Mouse (Mus musculus) forebrain, postnatal 0 days (tissue): Measurements from ENCODE around the gene Clec4a3. TPM values are rescaled to one million over a fixed set of nuclear protein-coding genes. Genes with fewer than 3 reads are reported as not detected.

Experiments
- ATAC-seq: fragments of 200-750 bp; cut with Nextera tagmentation; 2 replicates; pipeline ENCODE4 v1.8.0; 2017; ENCODE audit warnings: mild to moderate bottlenecking, moderate library complexity
- DNase-seq: peaks from one replicate; pipeline ENCODE4 v3.0.0-alpha.2; 2015
- H3K27ac ChIP-seq: fragments of 300-500 bp; sonication (generic); 2 replicates; pipeline ENCODE4 v1.5.1; 2014; ENCODE audit warnings: low read depth, mild to moderate bottlenecking, antibody characterized with exemption, low read length, moderate library complexity, mixed read lengths
- H3K27me3 ChIP-seq: fragments of 300-500 bp; sonication (generic); 2 replicates; pipeline ENCODE4 v1.6.1; 2014; ENCODE audit warnings: mild to moderate bottlenecking, low read length, mixed read lengths; ENCODE audit not compliant: insufficient read depth
- H3K36me3 ChIP-seq: fragments of 300-500 bp; sonication (generic); 2 replicates; pipeline ENCODE4 v1.6.1; 2014; ENCODE audit warnings: mild to moderate bottlenecking, moderate library complexity; ENCODE audit not compliant: insufficient read depth
- H3K4me1 ChIP-seq: fragments of 300-500 bp; sonication (generic); 2 replicates; pipeline ENCODE4 v1.6.1; 2014; ENCODE audit warnings: antibody characterized with exemption; ENCODE audit not compliant: insufficient read depth
- H3K4me2 ChIP-seq: fragments of 300-500 bp; sonication (generic); 2 replicates; pipeline ENCODE4 v1.6.1; 2014; ENCODE audit warnings: low read depth, mild to moderate bottlenecking, moderate library complexity
- H3K4me3 ChIP-seq: fragments of 300-500 bp; sonication (generic); 2 replicates; pipeline ENCODE4 v1.5.1; 2014; ENCODE audit warnings: low read depth, low read length, mixed read lengths
- H3K9ac ChIP-seq: fragments of 300-500 bp; sonication (generic); 2 replicates; pipeline ENCODE4 v1.6.1; 2014; ENCODE audit warnings: mild to moderate bottlenecking
- H3K9me3 ChIP-seq: fragments of 300-500 bp; sonication (generic); 2 replicates; pipeline ENCODE4 v1.6.1; 2016; ENCODE audit warnings: low read length
- CTCF ChIP-seq: sonication (generic); IDR thresholded peaks from 2 replicates; pipeline ENCODE4 v1.5.1; 2016; ENCODE audit warnings: antibody characterized with exemption, control low read depth, low read depth
- WGBS: fragments of 180-500 bp; shearing (Covaris S2); extraction: QIAGEN DNeasy Blood & Tissue Kit; methylation state at CpG from one replicate; pipeline ENCODE4 v1.1.7; 2014; 5-methylcytosine and 5-hydroxymethylcytosine counted together
- polyA plus RNA-seq: library from polyadenylated mRNA; unstranded; fragments of >200 nt; fragmentation: Nextera tagmentation; extraction: Ambion mirVana; gene quantifications from 2 replicates; pipeline ENCODE4 v1.2.1, GENCODE M21; 2015
- total RNA-seq: library from RNA; depleted of rRNA; stranded (reverse); fragments of >200 nt; gene quantifications from 2 replicates; pipeline ENCODE4 v1.2.3, GENCODE M21; 2014; rRNA removed

Gene Clec4a3
- total RNA-seq, result 0.38 and 0.57 TPM in 2 replicates
- 1.1 and 1.5 TPM in 2 replicates for polyA plus RNA-seq

GRCm38 (mm10) chr6:122952401-122952800 lies at the start of gene Clec4a3:
TSS of gene Clec4a3 (plus strand) at chr6:122952515.
- H3K4me2 ChIP-seq, result no peak within 1 kb of the TSS
- DNase-seq (no peak), ATAC-seq (no peak)
- H3K27me3 ChIP-seq, result no peaks in the 10 kb centered on the region
- H3K36me3 ChIP-seq, result no peaks in the 10 kb centered on the region
- H3K4me3 ChIP-seq, result no peak within 1 kb of the TSS
- H3K4me1 ChIP-seq, result no peaks in the 10 kb centered on the region
- no peak for TF ChIP-seq CTCF
- H3K27ac ChIP-seq, result no peak within 1 kb of the TSS
- H3K9me3 ChIP-seq, result no peaks in the 10 kb centered on the region
- no peak within 1 kb of the TSS for H3K9ac ChIP-seq
- 88% methylated on average over 8 of the region's 8 CpGs for WGBS

GRCm38 (mm10) chr6:122919922-122920321 lies 32.4 kb upstream of the Clec4a3 start:
- WGBS, result 84% methylated on average over 4 of the region's 4 CpGs
- no peak overlapping the region for H3K4me2 ChIP-seq
- DNase-seq, result no peak
- no peaks in the 10 kb centered on the region for H3K4me1 ChIP-seq
- no peak for TF ChIP-seq CTCF
- no peak overlapping the region for H3K4me3 ChIP-seq
- H3K36me3 ChIP-seq, result no peaks in the 10 kb centered on the region
- H3K27ac ChIP-seq, result no peak overlapping the region
- H3K27me3 ChIP-seq, result no peaks in the 10 kb centered on the region
- no peak overlapping the region for H3K9ac ChIP-seq
- no peaks in the 10 kb centered on the region for H3K9me3 ChIP-seq
- no peak for ATAC-seq

DNA sequence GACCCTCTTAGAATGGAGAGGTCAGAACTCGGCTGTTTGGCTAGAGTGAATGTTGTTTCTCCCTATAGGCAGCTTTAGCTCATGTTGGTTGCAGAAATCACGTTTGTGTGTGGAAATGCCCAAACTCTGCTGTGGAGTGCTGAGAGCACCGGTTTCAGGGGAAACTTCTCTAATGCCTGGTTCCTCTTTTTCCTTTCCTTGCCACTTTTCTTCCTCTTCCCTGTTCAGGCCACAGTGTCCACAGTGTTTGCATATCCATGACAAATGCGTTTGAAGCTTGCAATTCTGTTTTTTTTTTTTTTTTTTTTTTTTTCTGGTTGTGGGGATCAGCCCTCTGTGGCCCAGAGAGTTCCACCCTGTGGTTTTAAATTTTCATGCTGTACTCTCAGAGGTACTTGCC lies 30.9 kb upstream of the Clec4a3 start, which contains the start of gene Clec4a1:
Clec4a1 (plus strand) TSS at position 398 of the 400 bp plus-strand sequence.
- no peak within 1 kb of the TSS for H3K4me3 ChIP-seq
- H3K27ac ChIP-seq, result no peak within 1 kb of the TSS
- DNase-seq (no peak), ATAC-seq (no peak)
- no peaks in the 10 kb centered on the region for H3K4me1 ChIP-seq
- no peaks in the 10 kb centered on the region for H3K9me3 ChIP-seq
- H3K9ac ChIP-seq, result no peak within 1 kb of the TSS
- WGBS, result 66% methylated on average over 4 of the region's 4 CpGs
- H3K4me2 ChIP-seq, result no peak within 1 kb of the TSS
- H3K36me3 ChIP-seq, result no peaks in the 10 kb centered on the region
- no peak for TF ChIP-seq CTCF
- no peaks in the 10 kb centered on the region for H3K27me3 ChIP-seq

GRCm38 (mm10) chr6:122934845-122935244 lies 17.5 kb upstream of the Clec4a3 start:
- WGBS, result 86% methylated on average over 3 of the region's 3 CpGs

DNA sequence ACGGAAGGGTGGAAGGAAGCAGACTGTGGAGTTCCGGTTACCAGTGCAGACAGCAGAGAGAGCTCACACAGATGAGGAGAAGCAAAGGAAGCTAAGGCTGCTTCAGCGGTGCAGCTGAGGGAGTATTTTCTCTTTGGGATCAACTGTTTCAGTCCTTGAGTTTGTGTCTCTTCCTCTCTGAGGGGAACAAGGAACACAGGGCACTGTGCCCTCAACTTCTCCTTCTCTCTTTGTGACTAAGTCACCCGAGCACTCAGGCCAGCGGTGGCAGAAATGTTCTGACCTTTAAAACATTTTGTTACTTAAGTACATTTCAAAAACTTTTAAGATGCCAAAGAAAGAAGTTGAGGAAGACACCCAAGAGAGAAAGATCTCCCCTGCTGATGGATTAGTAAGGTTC lies 12.7 kb upstream of the Clec4a3 start:
- Histone ChIP-seq H3K4me2 (no peak overlapping the region), H3K4me3 (no peak overlapping the region), H3K9me3 (no peaks in the 10 kb centered on the region), H3K27ac (no peak overlapping the region), H3K9ac (no peak overlapping the region), H3K27me3 (no peaks in the 10 kb centered on the region), H3K4me1 (no peaks in the 10 kb centered on the region), H3K36me3 (no peaks in the 10 kb centered on the region)
- 84% methylated on average over 5 of the region's 5 CpGs for WGBS
- TF ChIP-seq CTCF, result no peak
- DNase-seq (no peak), ATAC-seq (no peak)

More at GRCm38 (mm10) chr6:122934845-122935244, 17.5 kb upstream of the Clec4a3 start:
- TF ChIP-seq CTCF, result no peak
- Histone ChIP-seq H3K4me3 (no peak overlapping the region), H3K27ac (no peak overlapping the region), H3K4me1 (no peaks in the 10 kb centered on the region), H3K4me2 (no peak overlapping the region), H3K36me3 (no peaks in the 10 kb centered on the region), H3K9ac (no peak overlapping the region), H3K9me3 (no peaks in the 10 kb centered on the region), H3K27me3 (no peaks in the 10 kb centered on the region)
- DNase-seq (no peak), ATAC-seq (no peak)

DNA sequence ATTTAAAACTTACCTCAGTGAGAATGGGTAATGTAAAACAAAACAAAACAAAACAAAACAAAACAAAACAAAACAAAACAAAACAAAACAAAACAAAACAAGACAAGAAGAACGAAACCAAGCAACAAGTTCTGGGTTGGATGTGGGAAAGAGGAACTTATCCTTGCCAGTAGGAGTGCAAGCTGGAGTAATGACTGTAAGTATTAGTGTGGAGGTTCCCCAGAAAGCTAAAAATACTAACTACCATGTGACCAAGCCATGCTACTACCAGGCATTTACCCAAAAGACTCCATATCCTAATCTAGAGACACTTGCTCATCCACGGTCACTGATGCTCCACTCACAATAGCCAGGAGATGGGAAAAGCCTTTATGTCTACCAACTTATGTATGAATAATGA lies 5.6 kb upstream of the Clec4a3 start:
- no peak for DNase-seq
- Histone ChIP-seq H3K9ac (no peak overlapping the region), H3K4me1 (no peaks in the 10 kb centered on the region), H3K4me3 (no peak overlapping the region), H3K27ac (no peak overlapping the region), H3K9me3 (no peaks in the 10 kb centered on the region), H3K27me3 (no peaks in the 10 kb centered on the region), H3K4me2 (no peak overlapping the region), H3K36me3 (no peaks in the 10 kb centered on the region)
- 92% methylated on average over 2 of the region's 2 CpGs for WGBS
- TF ChIP-seq CTCF, result no peak
- ATAC-seq, result no peak

DNA sequence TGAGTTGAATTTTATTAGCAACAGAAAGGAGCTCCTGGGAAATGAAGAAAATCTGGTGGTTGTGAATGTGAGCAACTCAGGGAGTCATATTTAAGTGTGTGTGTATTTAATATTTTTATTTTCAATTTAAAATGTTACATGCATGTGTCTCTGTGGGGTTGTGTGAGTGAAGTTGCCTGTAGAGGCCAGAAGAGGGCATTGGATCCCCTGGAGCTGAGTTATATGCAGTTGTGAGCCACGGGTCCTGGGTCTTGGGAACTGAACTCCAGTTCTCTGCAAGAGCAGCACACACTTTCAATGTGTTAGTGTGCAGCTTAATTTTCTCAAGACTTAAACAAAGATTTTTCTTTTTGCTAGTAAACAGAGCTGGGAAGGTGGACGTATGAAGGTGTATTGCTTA lies 12.2 kb downstream of the Clec4a3 start:
- no peak overlapping the region for H3K9ac ChIP-seq
- 71% methylated on average over 2 of the region's 2 CpGs for WGBS
- no peak overlapping the region for H3K4me2 ChIP-seq
- no peaks in the 10 kb centered on the region for H3K36me3 ChIP-seq
- no peak for TF ChIP-seq CTCF
- H3K4me1 ChIP-seq, result no peaks in the 10 kb centered on the region
- no peaks in the 10 kb centered on the region for H3K9me3 ChIP-seq
- ATAC-seq, result no peak
- H3K27ac ChIP-seq, result no peak overlapping the region
- H3K27me3 ChIP-seq, result no peaks in the 10 kb centered on the region
- no peak for DNase-seq
- no peak overlapping the region for H3K4me3 ChIP-seq
